Mouse (Mus musculus) CH12.LX (cell line): Measurements from ENCODE around the gene Foxk1.

Source experiments
- POLR2A ChIP-seq: IDR thresholded peaks from 2 replicates; pipeline ENCODE4 v1.6.1; 2011; ENCODE audit warnings: low read depth, mild to moderate bottlenecking, improper control_type of control experiment, low read length
- SIN3A ChIP-seq: IDR thresholded peaks from 2 replicates; pipeline ENCODE4 v1.6.1; 2012; ENCODE audit warnings: low read length, improper control_type of control experiment, inconsistent platforms

DNA sequence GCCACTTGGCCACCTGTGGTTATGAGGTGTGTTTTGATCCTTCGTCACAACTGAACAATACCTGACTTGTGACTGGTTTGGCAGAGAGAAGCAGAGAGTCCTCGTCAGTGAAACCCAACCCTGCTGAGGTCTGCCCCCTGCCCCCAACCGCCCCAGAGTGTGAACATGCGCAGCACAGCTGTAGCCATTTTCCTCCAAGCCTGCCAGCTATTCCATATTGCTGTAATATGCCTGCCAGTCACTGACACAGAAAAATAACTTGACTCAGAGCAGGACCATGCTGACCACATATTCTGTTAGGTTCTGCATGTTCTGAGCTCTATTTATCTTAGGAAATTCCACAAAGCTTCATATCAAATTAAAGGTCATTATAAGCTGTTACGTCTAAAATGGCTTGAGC is 37.2 kb upstream of the Foxk1 start:
- TF ChIP-seq POLR2A (no peak), SIN3A (no peak)
